26 mouse cellular contexts compared by ENCODE assay signal in the genomic region with DNA sequence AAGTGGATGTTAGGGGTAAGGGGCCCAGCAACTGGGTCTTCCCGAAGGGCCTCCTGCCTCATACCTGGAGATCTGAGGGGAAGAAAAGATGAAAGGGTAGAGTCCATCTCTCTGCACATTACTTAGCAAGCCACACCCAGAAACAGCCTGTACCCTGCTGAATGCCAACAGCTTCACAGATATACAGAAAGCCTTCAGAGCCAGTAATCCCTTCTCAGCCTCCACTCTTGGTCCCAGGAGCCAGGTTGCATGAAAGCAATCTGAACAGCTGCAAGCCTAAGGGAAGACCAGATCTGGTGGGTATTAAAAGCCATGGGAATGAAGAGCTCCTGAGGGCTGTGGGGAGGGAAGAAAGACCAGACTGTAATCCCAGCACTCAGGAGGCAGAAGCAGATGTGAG. TPM values are rescaled to one million over a fixed set of nuclear protein-coding genes. Genes with fewer than 3 reads are reported as not detected.
DNase-seq lines count a peak whose midpoint lies in the region; ATAC-seq lines count a peak whose summit lies in the region.
"Had no signal": no experiment of that assay in that cellular context is flagged by ENCODE, and none has a peak within 500 bp of the region (broad histone marks: within the 10 kb centered on the region; RNA-seq: fewer than 3 reads in every experiment).

No protein-coding gene starts in this region.

- no peaks in the 10 kb centered on the region for H3K27me3 ChIP-seq in limb, embryonic 13.5 days
- no peaks in the 10 kb centered on the region for H3K27me3 ChIP-seq in limb, embryonic 10.5 days (ENCODE audit: low read depth, poor library complexity, severe bottlenecking)
- no peaks in the 10 kb centered on the region for H3K27me3 ChIP-seq in intestine, embryonic 16.5 days (replicated peaks; ENCODE audit: control insufficient read depth, insufficient read depth, low read length)
- H3K27me3 ChIP-seq: CH12.LX; embryonic facial prominence, embryonic 13.5 days; forebrain, embryonic 12.5 days; forebrain, embryonic 15.5 days; hindbrain, embryonic 12.5 days; hindbrain, embryonic 15.5 days; Patski had no signal

- H3K9me3 ChIP-seq in limb, embryonic 13.5 days, result no peaks in the 10 kb centered on the region
- H3K9me3 ChIP-seq in limb, embryonic 10.5 days (replicated peaks), result no peaks in the 10 kb centered on the region
- no peaks in the 10 kb centered on the region for H3K9me3 ChIP-seq in intestine, embryonic 16.5 days (ENCODE audit: control insufficient read depth, low read length)
- H3K9me3 ChIP-seq: embryonic facial prominence, embryonic 13.5 days; forebrain, embryonic 12.5 days; forebrain, embryonic 15.5 days; G1E; hindbrain, embryonic 12.5 days; hindbrain, embryonic 15.5 days had no signal

- DNase-seq in limb, embryonic 10.5 days (ENCODE audit: low spot score), result no peak
- DNase-seq in fat pad, adult 2 months (ENCODE audit: extremely low read depth, low read depth, low spot score), result peak; percentile 97
- DNase-seq in lung, postnatal 25 days (ENCODE audit: low spot score), result no peak
- no peak for DNase-seq in kidney, postnatal 14 days
- no peak for DNase-seq in cerebellum, adult 11 months
- DNase-seq: adrenal gland, postnatal 10 days; adrenal gland, postnatal 36 days; B cell, adult 2 months; cerebellum, adult 2 months; cerebellum, adult 9-11 months; cerebellum, postnatal 25 days; gastrocnemius, postnatal 36 days; heart, adult 11 months had no signal

- H3K4me2 ChIP-seq in limb, embryonic 13.5 days (replicated peaks), result no peak overlapping the region
- no peak overlapping the region; the same call in 1 of the 2 replicates for H3K4me2 ChIP-seq in intestine, embryonic 16.5 days (ENCODE audit: low read depth, low read length)
- H3K4me2 ChIP-seq: embryonic facial prominence, embryonic 13.5 days; forebrain, embryonic 12.5 days; forebrain, embryonic 15.5 days; heart, embryonic 11.5 days; hindbrain, embryonic 12.5 days; hindbrain, embryonic 15.5 days had no signal

- ATAC-seq in limb, embryonic 13.5 days (ENCODE audit: low FRiP score, low read depth), result 0 out of 2 replicates have a peak, but pooled peaks have one; percentile 21
- ATAC-seq in intestine, embryonic 16.5 days, result peak; percentile 86
- ATAC-seq: forebrain, embryonic 15.5 days; Patski had no signal

- H3K4me3 ChIP-seq in limb, embryonic 13.5 days, result no peak overlapping the region
- no peak overlapping the region for H3K4me3 ChIP-seq in limb, embryonic 10.5 days
- H3K4me3 ChIP-seq in intestine, embryonic 16.5 days (ENCODE audit: low read length), result no peak overlapping the region
- H3K4me3 ChIP-seq: embryonic facial prominence, embryonic 13.5 days; forebrain, embryonic 12.5 days; forebrain, embryonic 15.5 days; hindbrain, embryonic 12.5 days; hindbrain, embryonic 15.5 days had no signal

- no peak overlapping the region for H3K9ac ChIP-seq in limb, embryonic 13.5 days
- 0 out of 2 replicates have a peak overlapping the region, but pooled peaks have one; percentile 48 for H3K9ac ChIP-seq in intestine, embryonic 16.5 days (ENCODE audit: low read depth, low read length)
- H3K9ac ChIP-seq: embryonic facial prominence, embryonic 13.5 days; forebrain, embryonic 12.5 days; forebrain, embryonic 15.5 days; hindbrain, embryonic 12.5 days; hindbrain, embryonic 15.5 days had no signal

- no peaks in the 10 kb centered on the region for H3K4me1 ChIP-seq in limb, embryonic 13.5 days
- H3K4me1 ChIP-seq in limb, embryonic 10.5 days, result no peaks in the 10 kb centered on the region
- peaks cover 4% of the 10 kb centered on the region; the same call in 1 of the 2 replicates for H3K4me1 ChIP-seq in intestine, embryonic 16.5 days (ENCODE audit: control insufficient read depth, insufficient read depth, low read length)
- H3K4me1 ChIP-seq: embryonic facial prominence, embryonic 13.5 days; forebrain, embryonic 12.5 days; forebrain, embryonic 15.5 days; hindbrain, embryonic 12.5 days; hindbrain, embryonic 15.5 days had no signal

- WGBS in limb, embryonic 13.5 days, result 88% methylated on average over 1 of the region's 1 CpGs
- WGBS in limb, embryonic 10.5 days, result 95% methylated on average over 1 of the region's 1 CpGs
- WGBS in intestine, embryonic 16.5 days, result 73% methylated on average over 1 of the region's 1 CpGs

- H3K27ac ChIP-seq in limb, embryonic 13.5 days, result no peak overlapping the region
- H3K27ac ChIP-seq in limb, embryonic 10.5 days, result no peak overlapping the region
- peak overlapping the region; percentile 72; the same call in 1 of the 2 replicates for H3K27ac ChIP-seq in intestine, embryonic 16.5 days (ENCODE audit: low read length)
- H3K27ac ChIP-seq: embryonic facial prominence, embryonic 13.5 days; forebrain, embryonic 12.5 days; forebrain, embryonic 15.5 days; hindbrain, embryonic 12.5 days; hindbrain, embryonic 15.5 days had no signal

- no peaks in the 10 kb centered on the region for H3K36me3 ChIP-seq in limb, embryonic 13.5 days
- no peaks in the 10 kb centered on the region for H3K36me3 ChIP-seq in limb, embryonic 10.5 days
- H3K36me3 ChIP-seq in intestine, embryonic 16.5 days (ENCODE audit: control insufficient read depth, insufficient read depth, low read length), result no peaks in the 10 kb centered on the region
- H3K36me3 ChIP-seq: embryonic facial prominence, embryonic 13.5 days; forebrain, embryonic 12.5 days; forebrain, embryonic 15.5 days; G1E; hindbrain, embryonic 12.5 days; hindbrain, embryonic 15.5 days had no signal

RNA-seq across cellular contexts. Expression of gene Nrip2, which starts 9.9 kb away (rescaled TPM):
- 5.9 and 6.9 TPM in 2 replicates for polyA plus RNA-seq in limb, embryonic 13.5 days (2015; fragmentation: Nextera tagmentation; extraction: Ambion mirVana)
- polyA plus RNA-seq in limb, embryonic 10.5 days (2016; fragmentation: Nextera tagmentation; extraction: Ambion mirVana), result 2.3 and 2.5 TPM in 2 replicates
- 5.3 and 5.7 TPM in 2 replicates for polyA plus RNA-seq in intestine, embryonic 16.5 days (2015; fragmentation: Nextera tagmentation; extraction: Ambion mirVana)
- polyA plus RNA-seq: G1E had no signal

RNA-seq across cellular contexts. Expression of gene Gm44596, which starts 13.9 kb away (rescaled TPM):
- not detected in 2 replicates for polyA plus RNA-seq in limb, embryonic 13.5 days (2015; fragmentation: Nextera tagmentation; extraction: Ambion mirVana)
- not detected in 2 replicates for polyA plus RNA-seq in limb, embryonic 10.5 days (2016; fragmentation: Nextera tagmentation; extraction: Ambion mirVana)
- polyA plus RNA-seq in intestine, embryonic 16.5 days (2015; fragmentation: Nextera tagmentation; extraction: Ambion mirVana), result not detected in 2 replicates
- polyA plus RNA-seq: cerebellum, adult 2 months; embryonic facial prominence, embryonic 13.5 days; forebrain, embryonic 12.5 days; forebrain, embryonic 15.5 days; G1E; heart, embryonic 11.5 days; heart, embryonic 14.5 days; heart, postnatal 0 days; hindbrain, embryonic 12.5 days; hindbrain, embryonic 15.5 days; Patski had no signal

RNA-seq across cellular contexts. Expression of gene Tex52, which starts 13.9 kb away (rescaled TPM):
- 0.34 and 0.49 TPM in 2 replicates for polyA plus RNA-seq in limb, embryonic 13.5 days (2015; fragmentation: Nextera tagmentation; extraction: Ambion mirVana)
- polyA plus RNA-seq in limb, embryonic 10.5 days (2016; fragmentation: Nextera tagmentation; extraction: Ambion mirVana), result 0.41 and 0.61 TPM in 2 replicates
- 0.22 TPM in 1 of 2 replicates, not detected in the other for polyA plus RNA-seq in intestine, embryonic 16.5 days (2015; fragmentation: Nextera tagmentation; extraction: Ambion mirVana)
- polyA plus RNA-seq: G1E; heart, postnatal 0 days had no signal

RNA-seq across cellular contexts. Expression of gene Foxm1, which starts 26.4 kb away (rescaled TPM):
- polyA plus RNA-seq in limb, embryonic 13.5 days (2015; fragmentation: Nextera tagmentation; extraction: Ambion mirVana), result 29.3 and 32.8 TPM in 2 replicates
- polyA plus RNA-seq in limb, embryonic 10.5 days (2016; fragmentation: Nextera tagmentation; extraction: Ambion mirVana), result 67.5 and 68.3 TPM in 2 replicates
- 21.2 and 21.8 TPM in 2 replicates for polyA plus RNA-seq in intestine, embryonic 16.5 days (2015; fragmentation: Nextera tagmentation; extraction: Ambion mirVana)

RNA-seq across cellular contexts. Expression of gene Rhno1, which starts 26.5 kb away (rescaled TPM):
- polyA plus RNA-seq in limb, embryonic 13.5 days (2015; fragmentation: Nextera tagmentation; extraction: Ambion mirVana), result 157 and 161 TPM in 2 replicates
- polyA plus RNA-seq in limb, embryonic 10.5 days (2016; fragmentation: Nextera tagmentation; extraction: Ambion mirVana), result 193 and 197 TPM in 2 replicates
- 85.9 and 95.7 TPM in 2 replicates for polyA plus RNA-seq in intestine, embryonic 16.5 days (2015; fragmentation: Nextera tagmentation; extraction: Ambion mirVana)
